Mouse (Mus musculus) stomach, embryonic 14.5 days (tissue): Measurements from ENCODE around the gene Fhit. TPM values are rescaled to one million over a fixed set of nuclear protein-coding genes. Genes with fewer than 3 reads are reported as not detected.

Experiments used
- ATAC-seq: fragments of 200-750 bp; cut with Nextera tagmentation; 2 replicates; pipeline ENCODE4 v1.8.0; 2017; ENCODE audit warnings: low read depth, moderate TSS enrichment; ENCODE audit not compliant: insufficient number of reproducible peaks, insufficient read depth, low FRiP score
- H3K27ac ChIP-seq: fragments of 300-500 bp; sonication (generic); 2 replicates; pipeline ENCODE4 v1.5.1; 2014; ENCODE audit warnings: mild to moderate bottlenecking, low read length, moderate library complexity, mixed read lengths
- H3K27me3 ChIP-seq: fragments of 300-500 bp; sonication (generic); 2 replicates; pipeline ENCODE4 v1.6.1; 2014; ENCODE audit warnings: low read length, control low read depth, mixed read lengths; ENCODE audit not compliant: control insufficient read depth, insufficient read depth
- H3K36me3 ChIP-seq: fragments of 300-500 bp; sonication (generic); 2 replicates; pipeline ENCODE4 v1.6.1; 2014; ENCODE audit warnings: mild to moderate bottlenecking, control low read depth, low read length, moderate library complexity, mixed read lengths; ENCODE audit not compliant: control insufficient read depth, insufficient read depth
- H3K4me1 ChIP-seq: fragments of 300-500 bp; sonication (generic); 2 replicates; pipeline ENCODE4 v1.6.1; 2014; ENCODE audit warnings: low read length, control low read depth, mixed read lengths; ENCODE audit not compliant: control insufficient read depth, insufficient read depth
- H3K4me2 ChIP-seq: fragments of 300-500 bp; sonication (generic); replicated peaks from 2 replicates; pipeline ENCODE4 v1.6.1; 2014; ENCODE audit warnings: low read depth, low read length, control low read depth
- H3K4me3 ChIP-seq: fragments of 300-500 bp; sonication (generic); 2 replicates; pipeline ENCODE4 v1.5.1; 2014; ENCODE audit warnings: low read depth, low read length, control low read depth
- H3K9ac ChIP-seq: fragments of 300-500 bp; sonication (generic); replicated peaks from 2 replicates; pipeline ENCODE4 v1.6.1; 2014; ENCODE audit warnings: low read depth, mild to moderate bottlenecking, control low read depth, low read length, moderate library complexity, mixed read lengths
- H3K9me3 ChIP-seq: fragments of 300-500 bp; sonication (generic); 2 replicates; pipeline ENCODE4 v1.6.1; 2016; ENCODE audit warnings: low read depth, low read length, control low read depth; ENCODE audit not compliant: control insufficient read depth
- WGBS: fragments of 180-500 bp; shearing (Covaris S2); extraction: QIAGEN DNeasy Blood & Tissue Kit; methylation state at CpG from one replicate; pipeline ENCODE4 v1.1.7; 2014; 5-methylcytosine and 5-hydroxymethylcytosine counted together
- polyA plus RNA-seq: library from polyadenylated mRNA; unstranded; fragments of >200 nt; fragmentation: Nextera tagmentation; extraction: Ambion mirVana; gene quantifications from 2 replicates; pipeline ENCODE4 v1.2.1, GENCODE M21; 2014

Gene Fhit
- polyA plus RNA-seq, 1 experiment from 2014 or later, result 10.3 TPM

DNA sequence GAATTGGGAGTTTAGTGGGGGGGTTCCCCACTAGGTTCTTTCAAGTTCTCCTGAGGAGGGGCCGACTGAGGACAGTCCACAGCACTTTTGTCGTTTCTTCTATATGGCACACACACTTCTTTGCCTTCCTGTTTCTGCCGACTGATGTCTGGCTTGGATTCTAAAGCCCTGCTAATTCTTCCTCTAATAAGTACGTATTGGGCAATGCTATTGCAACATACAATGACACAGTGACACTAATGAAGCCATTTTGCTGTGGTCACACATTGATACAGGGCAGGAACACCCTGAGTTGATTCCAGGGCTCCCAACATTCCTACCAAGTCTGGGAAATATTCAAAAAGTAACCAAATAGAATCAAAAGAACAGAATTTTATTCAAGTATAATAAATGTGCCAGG, 1032.2 kb downstream of the Fhit start:
- Histone ChIP-seq H3K4me3 (no peak overlapping the region), H3K36me3 (no peaks in the 10 kb centered on the region), H3K4me1 (no peaks in the 10 kb centered on the region), H3K9me3 (no peaks in the 10 kb centered on the region), H3K4me2 (no peak overlapping the region), H3K9ac (no peak overlapping the region), H3K27ac (no peak overlapping the region), H3K27me3 (no peaks in the 10 kb centered on the region)
- no peak for ATAC-seq
- WGBS, result 88% methylated on average over 4 of the region's 4 CpGs

DNA sequence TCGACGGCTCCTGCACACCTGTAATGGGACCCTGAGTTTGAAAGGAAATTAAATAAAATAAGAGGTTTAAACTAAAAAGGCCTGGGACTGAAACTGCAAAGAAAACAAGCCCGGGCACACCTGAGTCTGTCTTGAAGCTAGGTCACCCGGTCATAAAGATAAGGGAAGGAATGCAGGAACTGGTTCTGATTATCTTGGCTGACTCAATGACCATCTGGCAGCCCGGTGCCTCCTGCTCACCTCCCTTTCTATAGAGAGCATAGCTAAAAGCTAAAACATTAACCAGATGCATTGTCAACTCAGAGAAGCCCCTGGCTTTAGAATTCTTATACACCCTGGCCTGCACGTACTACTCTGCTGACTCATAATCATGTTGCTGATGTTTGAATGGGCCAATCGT, 1032.7 kb downstream of the Fhit start:
- Histone ChIP-seq H3K9ac (no peak overlapping the region), H3K9me3 (no peaks in the 10 kb centered on the region), H3K4me1 (no peaks in the 10 kb centered on the region), H3K27me3 (no peaks in the 10 kb centered on the region), H3K4me2 (no peak overlapping the region), H3K36me3 (no peaks in the 10 kb centered on the region), H3K27ac (no peak overlapping the region), H3K4me3 (no peak overlapping the region)
- 65% methylated on average over 7 of the region's 7 CpGs for WGBS
- ATAC-seq, result no peak

DNA sequence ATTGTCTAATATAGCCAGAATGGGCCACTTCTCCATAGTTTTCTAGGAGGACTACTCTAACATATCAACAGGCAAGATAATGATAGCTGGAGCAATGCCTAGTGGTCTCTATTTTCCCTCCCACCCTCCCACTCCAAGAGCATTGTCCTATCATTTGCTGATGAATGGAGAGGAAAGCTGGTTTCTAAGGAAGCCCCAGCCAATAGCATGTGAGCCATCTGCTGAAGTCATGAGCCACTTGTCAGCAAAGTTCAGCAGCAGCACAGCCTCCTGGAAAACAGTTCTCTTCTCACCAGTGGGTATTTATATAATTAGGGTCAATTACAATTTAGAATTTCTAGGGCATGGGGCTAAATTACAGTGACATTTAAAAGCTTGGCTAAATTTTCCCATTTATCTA, 1035.3 kb downstream of the Fhit start:
- no peak for ATAC-seq
- no peak overlapping the region for H3K27ac ChIP-seq
- H3K36me3 ChIP-seq, result no peaks in the 10 kb centered on the region
- no peaks in the 10 kb centered on the region for H3K27me3 ChIP-seq
- H3K4me3 ChIP-seq, result no peak overlapping the region
- H3K9ac ChIP-seq, result no peak overlapping the region
- H3K4me2 ChIP-seq, result no peak overlapping the region
- H3K9me3 ChIP-seq, result no peaks in the 10 kb centered on the region
- no peaks in the 10 kb centered on the region for H3K4me1 ChIP-seq

DNA sequence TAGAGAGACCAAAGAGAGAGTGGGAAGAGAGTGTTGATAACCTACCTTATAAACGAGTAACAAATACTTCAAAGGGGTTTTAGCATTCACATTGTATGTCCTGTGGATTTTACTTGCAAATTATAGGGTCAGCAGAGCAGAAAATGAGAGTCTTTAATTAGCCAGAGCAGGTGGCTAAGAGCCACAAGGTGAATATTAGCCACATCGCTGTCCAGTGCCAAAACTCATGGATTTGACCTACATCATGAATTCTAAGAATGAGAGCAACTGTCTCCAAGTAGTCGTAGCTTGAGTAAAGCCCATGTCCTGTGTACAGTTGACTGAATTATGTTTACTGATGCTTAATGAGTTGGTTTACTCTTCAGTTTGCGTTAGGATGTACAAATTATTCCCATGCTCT, 1039.7 kb downstream of the Fhit start:
- Histone ChIP-seq H3K4me2 (no peak overlapping the region), H3K4me3 (no peak overlapping the region), H3K4me1 (no peaks in the 10 kb centered on the region), H3K9me3 (no peaks in the 10 kb centered on the region), H3K27me3 (no peaks in the 10 kb centered on the region), H3K9ac (no peak overlapping the region), H3K36me3 (no peaks in the 10 kb centered on the region), H3K27ac (no peak overlapping the region)
- ATAC-seq, result no peak
- 89% methylated on average over 4 of the region's 4 CpGs for WGBS

DNA sequence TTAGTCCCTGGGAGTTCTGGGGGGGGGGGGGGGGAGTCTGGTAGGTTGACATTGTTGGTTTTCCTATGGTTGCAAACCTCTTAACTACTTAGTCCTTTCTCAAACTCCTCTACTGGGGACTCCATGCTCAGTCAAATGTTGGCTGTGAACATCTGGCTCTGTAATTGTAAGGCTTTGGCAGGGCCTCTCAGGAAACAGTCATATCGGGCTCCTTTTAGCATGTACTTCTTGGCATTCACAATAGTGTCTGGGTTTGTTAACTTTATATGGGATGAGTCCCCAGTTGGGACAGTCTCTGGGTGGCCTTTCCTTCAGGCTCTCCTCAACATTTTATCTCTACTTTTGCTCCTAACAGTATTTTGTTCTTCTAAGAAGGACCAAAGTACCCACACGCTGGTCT, 1065.6 kb downstream of the Fhit start:
- Histone ChIP-seq H3K27me3 (no peaks in the 10 kb centered on the region), H3K9ac (no peak overlapping the region), H3K4me2 (no peak overlapping the region), H3K9me3 (no peaks in the 10 kb centered on the region), H3K4me1 (no peaks in the 10 kb centered on the region), H3K36me3 (no peaks in the 10 kb centered on the region), H3K4me3 (no peak overlapping the region), H3K27ac (no peak overlapping the region)
- WGBS, result 94% methylated on average over 2 of the region's 2 CpGs
- no peak for ATAC-seq

DNA sequence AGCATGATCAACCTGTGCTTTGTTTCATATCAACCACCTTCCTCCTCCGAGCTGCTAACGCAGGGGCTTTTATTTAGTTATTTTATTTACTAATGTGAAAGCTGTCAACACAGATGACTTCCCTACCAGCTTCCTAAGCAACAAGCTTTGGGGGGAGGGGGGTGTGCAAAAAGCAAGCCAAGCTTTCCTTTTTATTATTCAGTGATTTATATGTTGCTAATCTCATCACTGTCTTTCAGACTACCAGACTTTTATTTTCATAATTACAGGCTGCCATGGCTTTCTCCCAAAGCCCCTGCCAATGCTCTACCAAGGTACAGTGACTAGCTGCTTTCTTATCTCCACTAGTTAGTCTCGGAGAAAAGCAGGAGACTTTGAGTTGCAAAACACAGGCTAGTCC, 1082.8 kb downstream of the Fhit start:
- Histone ChIP-seq H3K36me3 (no peaks in the 10 kb centered on the region), H3K27ac (no peak overlapping the region), H3K9me3 (no peaks in the 10 kb centered on the region), H3K9ac (no peak overlapping the region), H3K4me1 (no peaks in the 10 kb centered on the region), H3K27me3 (no peaks in the 10 kb centered on the region), H3K4me3 (no peak overlapping the region), H3K4me2 (no peak overlapping the region)
- no peak for ATAC-seq
- 69% methylated on average over 3 of the region's 3 CpGs for WGBS

DNA sequence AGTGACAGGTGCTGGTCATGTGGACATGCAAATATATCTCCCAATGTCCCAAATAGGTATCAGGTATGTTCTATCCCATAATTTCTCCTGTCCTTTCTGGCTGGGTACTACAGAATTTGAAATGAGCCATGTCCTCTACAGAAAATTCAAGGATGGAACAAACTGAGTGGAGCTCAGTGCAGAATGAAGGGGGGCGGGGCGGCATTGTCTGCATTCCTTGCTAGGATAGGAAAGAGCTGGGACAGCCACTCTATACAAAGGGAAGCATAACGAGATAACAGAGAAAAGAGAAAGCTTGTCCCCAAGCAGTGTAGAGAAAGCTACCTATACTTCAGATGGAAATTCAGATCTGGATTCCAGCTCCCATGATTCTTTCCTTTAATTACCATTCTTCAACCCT, 1111.9 kb downstream of the Fhit start:
- peaks cover 3% of the 10 kb centered on the region; the same call in 1 of the 2 replicates for H3K4me1 ChIP-seq
- no peaks in the 10 kb centered on the region for H3K36me3 ChIP-seq
- H3K9ac ChIP-seq, result no peak overlapping the region
- H3K27ac ChIP-seq, result no peak overlapping the region
- H3K4me3 ChIP-seq, result no peak overlapping the region
- H3K27me3 ChIP-seq, result no peaks in the 10 kb centered on the region
- H3K4me2 ChIP-seq, result no peak overlapping the region
- H3K9me3 ChIP-seq, result no peaks in the 10 kb centered on the region; the same call in 1 of the 2 replicates
- WGBS, result 74% methylated on average over 3 of the region's 3 CpGs
- no peak for ATAC-seq

DNA sequence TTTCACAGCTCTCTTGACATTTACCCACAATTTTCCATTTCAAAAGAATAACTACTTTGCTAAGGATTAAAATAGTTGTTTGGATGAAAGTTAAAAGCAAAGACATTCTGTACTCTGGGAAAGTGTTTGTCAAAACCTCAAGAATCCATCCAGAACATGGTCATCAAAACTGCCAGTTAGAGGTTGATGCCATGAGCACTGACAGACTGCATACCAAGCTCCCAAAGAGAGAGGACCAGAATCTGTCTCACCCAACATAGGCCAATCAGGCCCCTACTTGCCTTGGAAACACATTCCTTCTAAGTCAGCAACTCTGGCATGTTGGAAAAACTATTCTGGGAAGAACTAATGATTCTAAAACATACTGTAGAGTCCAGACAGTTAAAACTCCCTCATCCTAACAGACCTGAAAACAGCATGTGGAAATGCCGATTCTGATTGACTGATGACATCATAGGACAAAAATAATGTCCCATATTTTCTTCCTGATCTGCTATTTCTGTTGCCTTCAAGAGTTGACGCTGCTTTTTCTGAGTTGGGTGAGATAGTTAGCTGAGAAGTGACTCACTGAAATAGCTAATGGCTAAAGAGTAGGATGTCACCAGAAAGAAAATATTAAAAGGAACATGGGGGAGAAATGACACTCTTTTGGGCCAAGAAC, 1114.6 kb downstream of the Fhit start:
- H3K4me3 ChIP-seq, result no peak overlapping the region

More for the DNA sequence above, 1114.6 kb downstream of the Fhit start:
- Histone ChIP-seq H3K4me1 (peaks cover 3% of the 10 kb centered on the region; the same call in 1 of the 2 replicates), H3K9me3 (no peaks in the 10 kb centered on the region; the same call in 1 of the 2 replicates), H3K27me3 (no peaks in the 10 kb centered on the region), H3K36me3 (no peaks in the 10 kb centered on the region), H3K27ac (no peak overlapping the region), H3K9ac (no peak overlapping the region), H3K4me2 (no peak overlapping the region)
- 84% methylated on average over 2 of the region's 2 CpGs for WGBS
- ATAC-seq, result no peak
